Mouse (Mus musculus): ENCODE measurements around the gene Il21r.
A peak's percentile ranks its signal among the peaks of the same experiment; 100 is the strongest.

Gene Il21r

DNA sequence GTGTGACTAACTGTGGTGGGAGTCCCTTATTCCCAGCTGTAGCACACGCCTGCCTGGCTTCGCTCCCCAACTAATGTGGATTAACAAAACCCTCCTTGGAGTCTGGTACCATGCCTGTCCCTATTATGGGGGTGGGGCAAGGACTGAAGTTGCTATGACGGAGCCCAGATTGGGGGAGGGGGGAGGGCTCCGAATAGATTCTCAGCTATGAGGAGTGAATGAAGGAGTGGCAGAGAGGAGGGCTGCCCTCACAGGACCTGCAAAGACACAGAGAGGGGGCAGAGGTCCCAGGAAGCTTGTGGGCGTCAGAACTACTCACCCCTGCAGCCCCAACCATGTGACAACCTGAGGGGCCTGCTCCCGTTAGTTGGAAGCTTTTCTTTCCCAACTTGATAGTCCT, 35.1 kb downstream of the Il21r start:
- DNase-seq (ENCODE audit: low spot score in 2 of 2) = no peak

DNA sequence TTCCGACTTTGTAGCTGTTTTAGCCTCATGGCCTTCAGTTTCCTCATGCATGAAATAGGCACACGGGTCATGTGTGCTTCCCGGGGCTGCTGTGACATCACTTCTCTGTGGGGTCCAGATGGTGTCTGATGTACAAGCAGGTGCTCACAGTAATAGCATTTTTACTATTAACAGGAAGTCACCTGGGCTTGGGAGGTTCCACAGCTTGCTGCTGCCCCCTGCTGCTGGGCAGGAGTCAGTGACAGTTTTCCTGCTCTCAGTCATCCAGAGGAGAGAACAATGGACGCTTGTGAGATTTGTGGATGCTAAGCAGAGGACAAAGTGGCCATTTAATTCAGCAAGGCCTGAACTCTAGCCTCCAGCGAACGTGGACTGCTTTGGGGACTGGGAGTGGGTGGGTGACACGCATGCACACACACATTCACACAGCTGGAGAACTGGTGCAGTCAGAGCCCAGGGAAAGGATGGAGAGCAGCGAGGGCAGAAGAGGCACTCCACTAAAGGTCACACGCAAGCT, 35.7 kb downstream of the Il21r start:
- DNase-seq (ENCODE audit: low spot score in 2 of 2) = peak; percentile 67 to 87

- no peak for DNase-seq (ENCODE audit: low spot score in 2 of 2)
These were observed 40.7 kb downstream of the Il21r start for GRCm38 (mm10) chr7:125643880-125644279.

DNA sequence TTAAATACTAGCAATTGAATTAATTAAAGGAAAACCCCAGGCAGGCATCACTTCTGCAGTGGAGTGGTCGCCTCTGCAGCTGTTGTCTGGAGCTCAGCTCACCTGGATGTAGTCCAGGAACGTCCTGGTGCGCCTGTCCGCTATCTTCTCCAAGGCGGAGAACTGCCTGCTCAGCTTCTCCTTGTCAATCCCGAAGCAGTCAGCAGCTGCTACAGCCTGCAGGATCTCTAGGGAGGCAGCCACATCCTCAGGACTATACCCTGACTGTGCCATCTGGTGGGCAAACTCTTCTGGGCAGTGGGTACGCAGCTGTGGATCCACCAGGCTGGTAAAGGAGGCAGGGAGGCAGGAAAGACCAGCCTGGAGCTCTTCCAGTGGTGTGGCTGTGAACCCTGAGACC, 42.2 kb downstream of the Il21r start:
- no peak for DNase-seq (ENCODE audit: low spot score in 2 of 2)

DNA sequence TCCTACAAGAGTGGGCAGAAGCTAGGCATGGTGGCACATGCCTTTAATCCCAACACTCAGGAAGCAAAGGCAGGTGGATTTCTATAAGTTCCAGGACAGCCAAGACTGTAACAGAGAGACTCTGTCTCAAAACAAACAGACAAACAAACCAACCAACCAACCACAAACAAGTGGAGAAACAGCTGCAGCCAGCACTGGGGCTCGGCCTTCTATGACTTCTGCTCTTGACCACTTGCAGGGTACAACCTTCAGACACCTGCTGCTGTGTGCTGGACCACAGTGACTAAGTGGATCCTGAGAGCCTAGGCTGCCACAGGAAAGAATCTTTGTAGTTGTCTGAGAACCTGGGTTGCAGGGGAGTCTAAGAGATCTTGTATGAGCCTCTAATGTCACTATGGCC, 45.8 kb downstream of the Il21r start:
- DNase-seq (ENCODE audit: low spot score in 2 of 2) = no peak

GRCm38 (mm10) chr7:125657511-125657910, 54.3 kb downstream of the Il21r start:
- DNase-seq (ENCODE audit: low spot score in 2 of 2) = no peak

DNA sequence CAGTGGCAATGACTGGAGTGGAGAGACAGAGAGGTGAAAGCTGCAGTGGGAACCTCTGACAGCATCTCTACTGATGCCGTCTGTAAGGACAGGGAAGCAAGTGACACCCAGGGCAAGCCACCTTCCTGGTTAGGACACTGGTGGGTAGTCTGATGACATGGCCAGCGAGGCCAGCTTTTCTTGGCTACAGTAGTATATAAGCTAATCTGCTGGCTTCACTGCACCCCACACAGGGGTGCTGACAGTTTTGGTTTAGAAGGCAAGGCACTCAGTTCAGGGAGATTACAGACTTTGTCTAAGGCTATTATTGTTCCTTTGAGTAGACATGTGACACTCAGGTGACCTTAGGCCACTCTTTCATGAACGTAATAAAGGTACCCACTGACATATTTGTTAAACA, 60.4 kb downstream of the Il21r start:
- no peak for DNase-seq (ENCODE audit: low spot score in 2 of 2)

DNA sequence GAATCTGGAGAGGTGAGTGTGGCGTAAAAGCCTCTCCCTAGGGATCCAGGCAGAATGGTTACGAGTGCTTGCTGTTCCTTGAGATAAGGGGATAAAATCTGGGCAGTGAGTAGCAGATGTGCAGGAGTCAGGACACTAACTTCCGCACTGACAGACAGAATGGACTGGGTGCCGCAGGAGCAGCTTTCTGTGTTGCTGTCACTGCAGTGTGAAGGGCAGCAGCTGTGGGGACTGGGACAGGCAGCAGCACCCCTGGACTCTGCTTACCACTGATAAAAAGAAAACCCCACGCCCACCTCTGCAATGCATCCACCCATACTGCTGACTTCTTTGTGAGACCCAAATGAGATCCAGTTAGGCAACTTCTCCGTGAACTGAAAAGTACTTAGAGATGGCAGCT, 67.6 kb downstream of the Il21r start:
- no peak for DNase-seq (ENCODE audit: low spot score in 2 of 2)

- DNase-seq (ENCODE audit: low spot score in 2 of 2) = no peak
These were observed 68.2 kb downstream of the Il21r start for GRCm38 (mm10) chr7:125671396-125671795.

DNA sequence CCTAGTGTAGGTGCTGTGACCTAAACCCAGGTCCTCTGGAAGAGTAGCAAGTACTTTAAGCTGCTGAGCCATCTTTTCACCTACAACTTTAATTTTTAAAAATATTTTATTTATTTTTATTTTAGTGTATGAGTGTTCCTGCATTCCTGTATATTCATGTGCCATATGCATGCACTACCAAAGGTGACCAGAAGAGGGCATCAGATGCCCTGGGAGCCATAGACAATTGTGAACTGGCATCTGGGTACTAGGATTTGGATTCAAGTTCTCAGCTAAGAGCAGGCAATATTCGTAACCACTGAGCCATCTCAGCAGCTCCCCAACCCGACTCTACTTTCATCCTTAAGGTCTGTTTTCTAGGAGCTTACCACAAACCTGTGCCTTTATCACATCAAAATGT, 71.7 kb downstream of the Il21r start:
- peak; percentile 29 to 77 for DNase-seq (ENCODE audit: low spot score in 2 of 2)

DNA sequence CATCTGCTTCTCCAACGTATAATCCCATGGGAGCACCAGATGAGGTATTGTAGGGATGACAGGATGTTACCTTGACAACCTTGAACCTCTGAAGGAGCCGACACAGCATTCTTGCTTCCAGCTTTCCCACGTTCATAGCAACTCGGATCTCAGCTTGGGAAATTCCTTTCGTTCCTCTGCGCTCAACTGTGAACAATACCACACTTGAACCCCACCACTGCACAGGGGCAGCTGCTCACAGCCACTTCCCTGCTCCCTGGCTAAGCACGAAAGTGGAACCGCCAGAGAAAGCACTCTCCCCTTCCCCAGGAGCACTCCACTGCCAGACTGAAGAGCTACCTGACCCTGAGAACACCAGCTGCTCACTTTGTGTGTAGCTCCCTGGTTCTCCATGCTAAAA, 75.5 kb downstream of the Il21r start:
- DNase-seq (ENCODE audit: low spot score in 2 of 2) = no peak

GRCm38 (mm10) chr7:125679936-125680335, 76.7 kb downstream of the Il21r start:
- DNase-seq (ENCODE audit: low spot score in 2 of 2) = no peak

All from spleen, postnatal 4 days (tissue).